In the genomic region with DNA sequence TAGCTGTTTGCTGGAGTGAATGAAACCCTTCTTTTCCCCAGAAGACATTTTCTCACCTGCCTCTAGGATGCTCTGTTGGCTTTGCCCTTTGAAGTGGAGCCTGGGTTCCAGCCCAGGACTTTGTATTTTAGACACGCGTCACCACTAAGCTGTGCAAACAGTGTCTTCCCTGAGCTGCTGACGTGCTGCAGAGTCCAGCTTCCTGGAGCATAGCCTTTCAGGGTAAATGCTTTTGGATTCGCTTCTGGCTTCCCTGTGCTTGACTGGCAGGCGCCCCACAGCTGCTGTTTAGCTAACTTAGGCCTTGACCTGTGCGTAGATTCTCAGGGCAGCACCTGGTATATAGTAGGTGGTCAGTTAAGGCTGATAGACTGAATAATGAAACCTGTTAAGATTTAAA, we compare ENCODE assay signal across 7 mouse cellular contexts. TPM values are rescaled to one million over a fixed set of nuclear protein-coding genes. Genes with fewer than 3 reads are reported as not detected.
DNase-seq lines count a peak whose midpoint lies in the region; ATAC-seq and TF ChIP-seq lines count a peak whose summit lies in the region.

No protein-coding gene starts in this region.

- TF ChIP-seq CTCF in kidney, adult 2 months (conservative IDR thresholded peaks at IDR 0.05; ENCODE audit: insufficient read depth, insufficient read length, low read depth, low read length): no peak

- TF ChIP-seq POLR2A in kidney, adult 2 months (IDR thresholded peaks at IDR 0.05; ENCODE audit: low read depth, low read length): no peak

- H3K27me3 ChIP-seq in kidney, adult 2 months (replicated peaks; ENCODE audit: control insufficient read depth, insufficient read depth, low read length): no peaks in the 10 kb centered on the region
- no peaks in the 10 kb centered on the region for H3K27me3 ChIP-seq in kidney, embryonic 16.5 days (ENCODE audit: insufficient read depth, low read length)
- H3K27me3 ChIP-seq in intestine, embryonic 16.5 days (replicated peaks; ENCODE audit: control insufficient read depth, insufficient read depth, low read length): no peaks in the 10 kb centered on the region

- no peaks in the 10 kb centered on the region for H3K4me1 ChIP-seq in kidney, adult 2 months (ENCODE audit: control insufficient read depth, insufficient read depth, low read length)
- no peaks in the 10 kb centered on the region for H3K4me1 ChIP-seq in kidney, embryonic 16.5 days (ENCODE audit: insufficient read depth, low read length)
- peaks cover 2% of the 10 kb centered on the region; the same call in 1 of the 2 replicates for H3K4me1 ChIP-seq in intestine, embryonic 16.5 days (ENCODE audit: control insufficient read depth, insufficient read depth, low read length)

- 65% methylated on average over 6 of the region's 6 CpGs for WGBS in kidney, adult 2 months
- WGBS in kidney, embryonic 16.5 days: 69% methylated on average over 6 of the region's 6 CpGs
- 54% methylated on average over 6 of the region's 6 CpGs for WGBS in intestine, embryonic 16.5 days

- H3K9me3 ChIP-seq in kidney, embryonic 16.5 days (ENCODE audit: low read length): no peaks in the 10 kb centered on the region
- no peaks in the 10 kb centered on the region for H3K9me3 ChIP-seq in intestine, embryonic 16.5 days (ENCODE audit: control insufficient read depth, low read length)

- H3K4me2 ChIP-seq in kidney, embryonic 16.5 days (replicated peaks; ENCODE audit: low read depth, low read length): no peak overlapping the region
- H3K4me2 ChIP-seq in intestine, embryonic 16.5 days (ENCODE audit: low read depth, low read length): no peak overlapping the region

- no peak overlapping the region for H3K4me3 ChIP-seq in kidney, adult 2 months (ENCODE audit: insufficient read depth, low read depth, low read length)
- H3K4me3 ChIP-seq in kidney, embryonic 16.5 days (ENCODE audit: low read length): no peak overlapping the region
- H3K4me3 ChIP-seq in intestine, embryonic 16.5 days (ENCODE audit: low read length): no peak overlapping the region

- H3K27ac ChIP-seq in kidney, adult 2 months (ENCODE audit: insufficient read depth, low read depth, low read length): no peak overlapping the region
- no peak overlapping the region for H3K27ac ChIP-seq in kidney, embryonic 16.5 days (ENCODE audit: low read length)
- H3K27ac ChIP-seq in intestine, embryonic 16.5 days (ENCODE audit: low read length): no peak overlapping the region; the same call in 1 of the 2 replicates

- 0 out of 2 replicates have a peak, but pooled peaks cover 1% of the 10 kb centered on the region for H3K36me3 ChIP-seq in kidney, adult 2 months (ENCODE audit: control insufficient read depth, insufficient read depth, low read length)
- no peaks in the 10 kb centered on the region; the same call in 1 of the 2 replicates for H3K36me3 ChIP-seq in kidney, embryonic 16.5 days (ENCODE audit: insufficient read depth, low read length)
- no peaks in the 10 kb centered on the region for H3K36me3 ChIP-seq in intestine, embryonic 16.5 days (ENCODE audit: control insufficient read depth, insufficient read depth, low read length)

- ATAC-seq in kidney, embryonic 16.5 days (ENCODE audit: low FRiP score, low TSS enrichment): no peak
- ATAC-seq in intestine, embryonic 16.5 days: peak; percentile 76

- DNase-seq in kidney, adult 2 months: peak; percentile 56
- peak; percentile 41 to 60 for DNase-seq in heart, adult 9 months (ENCODE audit: low spot score in 2 of 2)
- peak; percentile 16 to 44 for DNase-seq in lung, postnatal 4 days
- no peak for DNase-seq in thymus, postnatal 36 days
- DNase-seq in embryo, embryonic 9.5 days (ENCODE audit: extremely low spot score): no peak

- H3K9ac ChIP-seq in kidney, embryonic 16.5 days (replicated peaks; ENCODE audit: low read length): no peak overlapping the region
- no peak overlapping the region for H3K9ac ChIP-seq in intestine, embryonic 16.5 days (ENCODE audit: low read depth, low read length)

RNA-seq across cellular contexts. Expression of a gene that starts 11.7 kb away (rescaled TPM):
- polyA plus RNA-seq in kidney, adult 2 months (2012; rRNA removed): 12.9 and 15.3 TPM in 2 replicates
- polyA plus RNA-seq in kidney, embryonic 16.5 days (2015; fragmentation: Nextera tagmentation; extraction: Ambion mirVana): 13.0 and 14.5 TPM in 2 replicates
- 13.7 and 15.2 TPM in 2 replicates for polyA plus RNA-seq in intestine, embryonic 16.5 days (2015; fragmentation: Nextera tagmentation; extraction: Ambion mirVana)

Comparison
In these comparisons a context has a peak if more than half of its experiments do, and no peak if none do; other contexts are left out.
1. DNase-seq: peak in kidney, adult 2 months (single experiment), heart, adult 9 months (2 of 2) and lung, postnatal 4 days (2 of 2); none in thymus, postnatal 36 days (0 of 2) and embryo, embryonic 9.5 days (single experiment).